Mouse (Mus musculus) neural tube, embryonic 10.5 days (tissue): Measurements from ENCODE around the gene Afap1l2.

Experiments
- DNase-seq: peaks from one replicate; pipeline ENCODE4 v3.0.0-alpha.2; 2017; ENCODE audit warnings: low spot score; ENCODE audit errors: extremely low spot score

Gene Afap1l2

GRCm38 (mm10) chr19:56976962-56977948 lies 30.8 kb downstream of the Afap1l2 start:
- no peak for DNase-seq

DNA sequence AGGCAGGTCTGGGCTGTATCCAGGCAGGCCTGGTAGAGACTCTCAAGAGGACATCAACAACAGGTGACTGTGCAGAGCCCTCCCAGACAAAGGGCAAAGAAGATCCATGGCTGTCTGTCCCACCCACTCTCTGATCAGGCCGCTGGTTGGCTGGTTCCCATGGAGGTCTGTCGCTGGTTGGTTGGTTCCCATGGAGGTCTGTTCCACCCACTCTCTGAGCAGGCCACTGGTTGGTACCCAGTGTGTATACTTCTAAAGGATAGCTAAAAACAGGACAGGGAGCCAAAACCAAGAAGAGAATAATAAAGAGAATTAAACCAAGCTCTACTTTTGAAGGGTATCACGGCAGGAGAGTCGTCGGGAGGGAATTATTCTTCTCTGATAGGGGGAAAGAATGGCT lies 31.5 kb downstream of the Afap1l2 start:
- DNase-seq = no peak

GRCm38 (mm10) chr19:56975502-56975901 lies 32.5 kb downstream of the Afap1l2 start:
- DNase-seq = no peak

DNA sequence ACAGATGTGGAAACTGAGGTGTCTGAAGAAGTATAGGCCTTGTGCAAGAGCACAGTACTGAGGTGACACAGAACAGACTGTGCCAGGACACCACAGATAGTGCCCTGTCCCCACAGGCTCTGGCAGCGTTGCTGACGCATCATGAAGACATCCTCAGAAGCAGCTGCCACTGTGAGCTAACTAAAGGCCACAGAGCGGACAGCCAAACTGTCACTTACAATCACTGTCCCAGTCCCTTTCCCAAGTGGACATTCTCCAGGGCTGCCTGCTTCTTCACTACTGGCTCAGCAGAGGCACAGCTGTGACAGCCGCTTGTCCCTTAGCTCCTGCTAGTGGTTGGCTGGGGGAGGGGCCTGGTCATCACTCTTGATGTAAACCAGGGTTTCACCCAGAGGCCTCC lies 33.9 kb downstream of the Afap1l2 start:
- no peak for DNase-seq

GRCm38 (mm10) chr19:56972768-56973167 lies 35.3 kb downstream of the Afap1l2 start:
- no peak for DNase-seq

DNA sequence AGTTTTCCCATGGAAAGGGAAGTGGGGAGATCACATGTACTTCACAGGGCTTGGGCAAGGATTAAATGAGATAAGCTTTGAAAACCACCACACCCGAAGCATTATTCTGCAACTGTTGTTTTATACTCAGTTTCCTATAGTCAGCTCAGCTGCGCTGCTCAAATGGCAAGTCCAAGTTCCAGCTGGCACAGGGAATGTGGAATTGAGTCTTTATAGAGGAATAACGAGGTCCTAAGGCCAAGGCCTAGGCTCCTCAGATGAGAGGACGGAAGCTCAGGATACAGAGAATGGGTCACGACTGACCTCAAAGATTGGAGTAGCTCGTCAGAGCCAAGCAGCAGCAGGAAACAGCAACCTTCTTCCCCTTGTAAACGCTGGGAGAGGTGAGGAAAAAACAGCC lies 36.7 kb downstream of the Afap1l2 start:
- DNase-seq = no peak

GRCm38 (mm10) chr19:56963876-56964275 lies 44.2 kb downstream of the Afap1l2 start:
- DNase-seq = no peak

GRCm38 (mm10) chr19:56959601-56960000 lies 48.4 kb downstream of the Afap1l2 start:
- DNase-seq = no peak

- DNase-seq = no peak
Observed at GRCm38 (mm10) chr19:56959057-56959456, 49.0 kb downstream of the Afap1l2 start.

GRCm38 (mm10) chr19:56958582-56959021 lies 49.4 kb downstream of the Afap1l2 start:
- DNase-seq = no peak

DNA sequence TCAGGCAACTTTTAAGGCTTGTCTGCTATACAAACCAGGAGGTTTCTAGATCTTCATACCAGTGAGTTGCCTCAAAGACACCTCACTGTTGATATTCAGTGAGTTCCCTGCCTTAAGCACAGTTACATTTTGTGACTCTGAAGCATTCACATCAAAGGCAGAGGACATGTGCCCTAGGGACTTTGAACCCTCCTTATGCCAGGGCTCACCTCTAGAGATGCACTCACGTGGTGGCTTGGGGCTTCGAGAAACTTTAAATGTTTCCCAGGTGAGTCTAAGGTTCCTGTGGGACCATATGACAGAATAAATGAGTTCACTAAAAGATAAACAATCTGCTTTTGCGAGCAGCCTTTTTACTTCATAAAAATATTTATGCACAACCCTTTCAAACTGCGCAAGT lies 50.0 kb downstream of the Afap1l2 start:
- no peak for DNase-seq

GRCm38 (mm10) chr19:56955568-56956513 lies 52.2 kb downstream of the Afap1l2 start:
- DNase-seq = no peak

DNA sequence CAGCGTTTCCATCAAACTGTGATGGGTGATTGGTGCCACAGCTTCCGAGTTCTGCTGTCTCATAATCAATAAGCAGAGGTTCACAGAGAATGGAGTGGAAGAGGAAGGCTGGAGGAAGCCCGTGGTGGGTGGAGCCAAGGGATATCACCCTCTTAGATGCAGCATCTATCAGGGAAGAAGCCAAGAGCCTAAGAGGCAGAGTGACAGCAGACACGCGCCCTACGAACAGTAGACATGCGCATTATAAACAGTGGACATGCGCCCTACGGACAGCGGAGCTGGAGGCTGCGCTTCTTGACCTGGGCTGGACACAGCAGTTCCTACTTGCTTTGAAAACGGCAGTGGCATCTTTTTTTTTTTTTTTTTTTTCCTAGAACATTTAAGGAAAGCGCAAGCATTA lies 53.2 kb downstream of the Afap1l2 start:
- DNase-seq = no peak

- no peak for DNase-seq
Observed at GRCm38 (mm10) chr19:56953856-56954255, 54.2 kb downstream of the Afap1l2 start.

GRCm38 (mm10) chr19:56950818-56951217 lies 57.2 kb downstream of the Afap1l2 start:
- DNase-seq = no peak

- no peak for DNase-seq
Observed at GRCm38 (mm10) chr19:56949868-56950267, 58.2 kb downstream of the Afap1l2 start.

DNA sequence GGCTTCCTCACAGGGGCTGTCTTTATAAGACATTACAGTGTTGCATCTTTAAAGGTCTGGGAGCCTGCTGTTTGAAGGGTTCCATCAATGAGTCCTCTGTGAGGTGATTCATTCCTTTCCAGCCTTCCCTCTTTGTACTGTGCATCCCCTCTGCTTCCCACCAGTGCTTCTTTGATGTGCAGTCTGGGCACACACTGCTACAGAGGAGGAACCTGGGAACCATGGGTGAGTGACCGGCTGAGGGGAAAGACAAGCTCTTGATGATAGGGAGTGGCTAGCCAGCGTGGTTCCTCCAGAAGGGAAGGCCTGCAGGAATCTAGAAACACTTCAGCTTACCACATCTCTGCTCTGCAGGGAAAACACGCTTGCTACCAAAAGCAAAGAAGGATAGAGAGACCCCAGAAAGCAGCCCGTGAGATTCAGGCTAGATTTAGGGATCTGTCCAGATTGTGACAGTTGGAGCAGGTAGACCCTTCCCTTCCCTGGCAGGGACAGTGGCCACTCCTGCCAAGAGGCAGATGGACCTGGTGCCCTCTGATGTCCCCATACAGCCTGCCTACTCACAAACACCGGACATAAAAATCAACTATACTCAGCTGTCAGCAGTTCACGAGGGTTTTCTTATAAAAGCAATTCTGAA lies 59.9 kb downstream of the Afap1l2 start:
- no peak for DNase-seq

DNA sequence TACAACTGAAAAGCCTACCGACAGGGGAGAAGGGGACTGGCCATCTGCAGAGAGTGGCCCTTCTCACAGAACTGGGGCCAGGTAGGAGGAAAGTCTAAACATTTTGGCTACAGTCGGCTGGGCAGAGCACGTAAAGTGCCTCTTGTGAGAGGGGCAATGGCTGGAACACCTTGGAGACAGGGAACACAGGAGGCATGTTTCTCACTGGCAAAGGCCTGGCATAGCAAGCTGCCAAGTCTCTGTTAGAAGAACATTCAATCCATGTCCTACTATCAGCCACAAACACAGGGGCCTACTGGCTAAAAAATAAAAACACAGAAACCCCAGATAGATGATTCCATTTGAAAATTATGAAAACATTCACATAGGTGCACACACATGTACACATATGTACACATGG lies 61.3 kb downstream of the Afap1l2 start:
- no peak for DNase-seq

GRCm38 (mm10) chr19:56946277-56946676 lies 61.8 kb downstream of the Afap1l2 start:
- no peak for DNase-seq

DNA sequence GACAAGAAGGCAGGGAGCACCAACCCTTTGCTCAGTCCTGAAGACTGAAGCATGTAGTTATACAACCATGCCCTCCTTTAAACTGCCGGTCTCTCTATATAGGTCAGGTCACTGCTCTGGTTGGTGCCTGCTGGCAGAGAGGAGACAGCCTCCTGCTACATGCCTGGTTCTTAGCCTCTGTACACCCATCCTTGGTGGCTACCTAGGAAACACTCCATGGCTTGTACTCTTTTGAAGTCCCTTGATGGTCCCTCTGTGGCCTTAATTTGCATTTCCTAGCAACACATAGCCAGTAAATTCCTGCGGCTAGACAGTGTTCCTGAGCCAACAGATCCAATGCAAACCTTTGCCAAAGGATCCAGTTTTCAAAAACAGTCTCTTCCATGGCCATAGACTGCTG lies 62.4 kb downstream of the Afap1l2 start:
- no peak for DNase-seq

DNA sequence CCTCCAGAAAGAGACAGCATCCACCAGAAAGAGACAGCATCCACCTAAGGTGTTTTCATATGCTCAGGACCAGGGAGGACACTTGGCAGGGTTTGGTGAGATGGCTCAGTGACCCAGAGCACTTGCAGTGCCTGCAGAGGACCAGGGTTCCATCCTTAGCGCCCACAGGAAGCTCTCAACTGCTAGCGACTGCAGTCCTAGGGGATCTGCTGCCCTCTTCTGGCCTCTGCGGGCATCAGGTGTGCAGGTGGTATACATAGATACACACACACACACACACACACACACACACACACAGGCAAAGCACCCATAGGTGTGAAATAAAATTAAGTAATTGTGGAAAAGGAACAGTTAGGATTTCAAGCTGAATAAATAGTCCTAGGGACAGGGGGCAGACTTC lies 63.2 kb downstream of the Afap1l2 start:
- no peak for DNase-seq
